Mouse (Mus musculus) E14TG2a.4 (cell line): ENCODE data around the gene Rnase11.

ENCODE experiments used
- CTCF ChIP-seq: conservative IDR thresholded peaks from 2 replicates; pipeline ENCODE4 v1.5.1; 2014; ENCODE audit warnings: low read length
- NANOG ChIP-seq: IDR thresholded peaks from 2 replicates; pipeline ENCODE4 v1.6.1; 2014; ENCODE audit warnings: borderline replicate concordance, low read length, mixed read lengths
- POU5F1 ChIP-seq: IDR thresholded peaks from 2 replicates; pipeline ENCODE4 v1.6.1; 2014; ENCODE audit warnings: low read length, borderline replicate concordance

- no peak for TF ChIP-seq CTCF
- TF ChIP-seq NANOG = no peak
- no peak for TF ChIP-seq POU5F1
Observed at GRCm38 (mm10) chr14:51015780-51016179, 34.2 kb downstream of the Rnase11 start.
